Mouse (Mus musculus): ENCODE measurements around the gene Slc4a4.

Slc4a4 gene

GRCm38 (mm10) chr5:88917221-88917620, 30.6 kb downstream of the Slc4a4 start:
- no peak for DNase-seq (ENCODE audit: low read depth, low spot score)

GRCm38 (mm10) chr5:88917630-88918029, 31.0 kb downstream of the Slc4a4 start:
- DNase-seq (ENCODE audit: low read depth, low spot score): no peak

DNA sequence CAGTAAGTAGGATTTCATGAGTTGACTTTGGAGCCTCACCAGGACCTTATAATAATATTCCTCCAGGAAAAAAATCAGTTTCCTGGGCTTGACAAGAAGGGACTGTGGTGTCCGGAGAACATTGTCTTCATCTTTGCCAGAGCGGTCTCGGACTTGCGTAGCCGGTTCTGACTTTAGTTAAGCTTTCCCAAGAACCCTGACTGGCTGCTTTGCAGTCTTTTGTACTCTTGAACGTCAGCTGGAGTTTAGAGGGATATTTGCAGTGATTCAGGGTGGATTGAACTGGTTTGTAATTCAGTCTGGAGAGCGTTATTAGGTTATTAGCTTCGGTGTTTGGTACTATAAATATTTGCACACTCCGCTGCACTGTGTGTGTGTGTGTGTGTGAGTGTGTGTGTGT, 31.9 kb downstream of the Slc4a4 start:
- no peak for DNase-seq (ENCODE audit: low read depth, low spot score)

GRCm38 (mm10) chr5:88925576-88925975, 39.0 kb downstream of the Slc4a4 start:
- no peak for DNase-seq (ENCODE audit: low read depth, low spot score)

DNA sequence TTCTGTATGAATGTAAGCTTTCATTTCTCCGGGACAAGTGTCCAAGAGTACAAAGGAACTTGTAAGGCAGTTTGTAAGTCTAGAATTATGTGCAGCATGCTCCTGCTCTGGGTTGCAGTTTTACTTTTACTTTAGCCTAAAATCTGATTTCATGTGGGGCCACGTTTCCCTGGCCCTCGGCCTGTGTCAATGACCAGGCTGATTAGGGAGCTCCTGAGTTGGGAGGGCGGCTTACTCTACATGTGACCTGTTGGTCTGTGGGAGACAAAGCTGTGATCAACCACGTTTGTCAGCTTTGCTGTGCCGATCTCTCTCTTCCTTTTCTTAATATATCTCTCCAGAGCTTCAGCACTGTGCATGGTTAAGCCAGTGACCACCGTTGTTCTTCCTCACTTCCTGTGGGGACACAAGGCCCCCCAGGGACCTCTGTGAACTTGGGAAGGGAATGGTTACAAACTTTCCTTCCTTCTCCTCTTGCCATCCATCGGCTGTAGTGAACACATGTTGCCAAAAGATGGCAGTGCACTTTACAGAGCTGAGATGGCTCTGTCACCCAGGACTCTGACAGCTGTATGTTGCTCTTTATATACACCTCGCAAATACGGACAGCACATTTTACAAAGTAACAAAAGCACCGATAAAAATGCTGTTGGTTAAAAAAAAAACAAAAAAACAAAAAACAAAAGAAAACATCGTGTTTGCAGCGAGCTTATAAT, 41.7 kb downstream of the Slc4a4 start:
- peak; percentile 27 for DNase-seq (ENCODE audit: low read depth, low spot score)

DNA sequence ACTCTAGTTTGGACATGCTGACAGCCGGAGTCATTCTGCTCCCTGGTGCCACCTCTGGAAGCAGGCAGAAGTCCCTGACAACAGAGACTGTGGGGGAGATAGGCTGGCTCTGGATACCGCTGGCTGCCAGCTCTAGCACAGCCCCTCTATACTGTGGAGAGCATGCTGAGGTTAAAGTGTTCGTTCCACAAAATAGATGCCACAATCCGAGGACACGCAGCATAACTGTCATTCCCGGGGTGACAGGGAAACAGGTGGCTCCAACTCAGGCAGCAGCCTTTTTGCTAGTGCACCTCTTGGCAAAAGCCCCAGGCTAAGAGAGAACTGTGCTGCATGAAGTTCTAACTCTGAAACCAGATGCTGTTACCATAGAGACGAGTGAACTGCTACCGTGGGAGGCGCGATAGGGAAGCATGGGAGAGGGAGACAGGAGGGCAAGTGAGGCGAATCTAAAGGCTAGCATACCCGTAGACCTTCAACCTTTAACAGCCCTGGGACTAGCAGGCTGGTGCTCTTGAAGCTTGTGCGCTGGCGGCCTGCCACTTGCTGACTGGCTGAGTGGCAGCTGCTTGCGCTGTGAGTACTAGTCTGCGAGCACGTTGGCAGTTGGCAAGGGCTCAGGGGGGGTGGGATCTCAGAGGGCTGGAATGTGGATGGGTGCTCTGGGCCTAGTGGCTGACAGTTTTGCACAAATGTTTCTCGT, 42.9 kb downstream of the Slc4a4 start:
- DNase-seq (ENCODE audit: low read depth, low spot score): no peak

DNA sequence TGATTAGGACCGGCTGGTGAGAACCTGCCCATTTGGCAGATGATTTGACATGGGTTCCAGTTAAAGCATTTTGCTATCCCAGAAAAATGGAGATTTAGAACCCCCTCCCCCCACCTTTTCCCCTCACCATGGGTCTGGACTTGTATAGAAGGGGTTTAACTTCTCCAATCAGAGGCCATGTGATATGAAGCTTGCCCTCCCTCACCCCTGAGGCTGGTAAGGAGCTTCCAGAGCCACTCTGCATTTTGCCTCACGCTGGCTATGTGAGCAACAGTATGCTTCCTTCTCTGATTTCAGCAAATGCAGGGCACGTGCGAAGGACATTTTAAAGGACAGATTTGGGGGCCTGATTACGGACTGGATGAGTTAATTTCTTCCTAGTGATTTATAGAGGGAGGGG, 43.5 kb downstream of the Slc4a4 start:
- no peak for DNase-seq (ENCODE audit: low read depth, low spot score)

GRCm38 (mm10) chr5:88930611-88931010, 44.0 kb downstream of the Slc4a4 start:
- no peak for DNase-seq (ENCODE audit: low read depth, low spot score)

DNA sequence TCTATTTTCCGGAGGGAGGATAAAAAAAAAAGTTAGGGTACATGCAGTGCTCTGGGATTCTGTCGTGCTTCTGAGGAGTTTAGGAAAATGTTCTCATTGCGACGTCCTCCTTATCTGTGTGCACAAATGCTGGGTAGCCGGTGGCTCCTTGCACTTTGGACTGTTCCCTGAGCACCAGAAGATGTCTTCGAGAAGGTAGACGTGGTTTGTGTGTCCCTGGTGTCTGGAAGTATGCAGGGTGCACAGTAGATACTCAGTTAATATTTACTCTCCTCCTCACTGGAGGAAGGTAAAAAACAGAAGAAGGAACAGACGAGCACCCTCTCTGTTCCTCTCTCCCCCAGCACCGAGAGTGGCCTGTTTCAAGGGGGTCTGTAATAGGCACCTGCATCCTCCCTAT, 44.6 kb downstream of the Slc4a4 start:
- DNase-seq (ENCODE audit: low read depth, low spot score): no peak

DNA sequence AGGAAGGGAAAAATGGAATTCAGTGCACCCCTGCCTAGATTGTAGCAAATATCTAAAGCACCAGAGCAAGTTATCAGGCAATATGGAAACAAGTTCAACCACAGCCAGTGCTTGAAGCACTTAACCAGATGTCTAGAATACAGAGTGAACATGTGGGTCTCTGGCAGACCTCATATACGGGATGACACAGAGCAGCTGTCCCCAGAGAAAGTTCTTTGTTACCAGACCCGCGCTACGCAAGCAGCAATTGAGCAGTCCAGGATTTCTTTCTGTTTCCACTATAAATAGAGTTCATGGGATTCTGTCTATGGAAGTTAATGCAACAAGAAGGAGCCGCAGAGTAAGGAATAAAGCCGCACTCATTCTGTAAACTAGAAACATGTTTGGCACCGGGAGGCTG, 46.8 kb downstream of the Slc4a4 start:
- DNase-seq (ENCODE audit: low read depth, low spot score): no peak

- no peak for DNase-seq (ENCODE audit: low read depth, low spot score)
Measured at GRCm38 (mm10) chr5:88933946-88934345, 47.3 kb downstream of the Slc4a4 start.

GRCm38 (mm10) chr5:88938208-88938607, 51.6 kb downstream of the Slc4a4 start:
- DNase-seq (ENCODE audit: low read depth, low spot score): no peak

DNA sequence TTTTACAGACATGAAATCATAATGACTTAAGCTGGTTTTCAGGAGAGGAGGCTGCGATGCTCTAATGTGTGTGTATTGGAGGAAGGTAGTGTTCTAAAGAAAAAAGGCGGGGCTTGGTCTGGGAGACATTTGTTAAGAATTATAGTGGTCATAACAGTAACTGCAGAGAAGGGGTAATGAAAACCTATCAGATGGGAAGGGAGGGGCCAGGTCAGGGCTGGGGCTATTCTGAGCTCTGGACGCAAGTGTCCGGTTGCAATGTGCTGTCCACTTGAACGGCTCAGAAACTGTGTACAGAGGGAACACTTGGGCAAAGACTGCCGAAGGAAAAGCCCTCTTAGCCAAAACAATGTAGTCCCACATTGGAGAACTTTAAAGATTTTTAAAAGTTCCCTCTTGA, 52.5 kb downstream of the Slc4a4 start:
- no peak for DNase-seq (ENCODE audit: low read depth, low spot score)

GRCm38 (mm10) chr5:88939782-88940181, 53.2 kb downstream of the Slc4a4 start:
- no peak for DNase-seq (ENCODE audit: low read depth, low spot score)

- no peak for DNase-seq (ENCODE audit: low read depth, low spot score)
Measured at GRCm38 (mm10) chr5:88941905-88942304, 55.3 kb downstream of the Slc4a4 start.

GRCm38 (mm10) chr5:88945661-88946339, 59.2 kb downstream of the Slc4a4 start:
- DNase-seq (ENCODE audit: low read depth, low spot score): no peak

GRCm38 (mm10) chr5:88950337-88950736, 63.7 kb downstream of the Slc4a4 start:
- DNase-seq (ENCODE audit: low read depth, low spot score): no peak

DNA sequence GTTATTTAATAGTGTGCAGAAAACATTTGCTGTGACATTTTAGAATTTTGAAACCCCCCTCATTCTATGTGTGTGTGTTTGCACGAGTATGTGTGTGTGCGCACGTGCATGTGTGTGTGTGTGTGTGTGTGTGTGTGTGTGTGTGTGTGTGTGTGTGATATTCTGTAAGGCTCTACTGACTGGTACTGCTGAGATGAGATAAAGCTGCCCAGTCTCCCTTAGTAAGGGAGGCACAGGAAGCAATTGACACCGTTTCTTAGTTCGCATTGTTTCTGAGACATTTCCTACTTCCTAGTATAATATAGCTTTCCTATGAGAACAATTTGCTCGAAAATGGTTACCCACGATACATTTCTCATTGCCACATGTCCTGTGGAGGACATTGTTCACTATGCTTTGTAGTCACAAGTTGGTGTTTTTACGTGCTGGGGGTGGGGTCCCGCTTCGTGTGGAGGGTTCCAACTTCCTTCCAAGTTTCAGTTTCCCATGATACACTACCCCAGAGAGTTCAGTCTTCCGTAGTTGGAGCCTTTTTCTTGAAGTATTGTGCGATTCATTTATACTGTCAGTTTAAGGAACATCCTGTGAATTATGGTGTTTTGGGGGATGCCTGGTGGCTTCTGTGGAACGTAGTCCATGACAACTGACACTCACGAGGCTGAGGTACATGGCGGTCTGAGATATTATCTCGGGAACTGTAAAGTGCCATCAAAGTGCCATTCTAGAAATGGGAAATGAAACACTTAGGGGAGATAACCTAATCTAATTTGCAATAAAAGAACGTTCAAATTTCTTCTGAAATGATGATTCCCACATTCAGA, 66.3 kb downstream of the Slc4a4 start:
- peak; percentile 11 for DNase-seq (ENCODE audit: low read depth, low spot score)

GRCm38 (mm10) chr5:88957735-88958134, 71.1 kb downstream of the Slc4a4 start:
- DNase-seq (ENCODE audit: low read depth, low spot score): no peak

DNA sequence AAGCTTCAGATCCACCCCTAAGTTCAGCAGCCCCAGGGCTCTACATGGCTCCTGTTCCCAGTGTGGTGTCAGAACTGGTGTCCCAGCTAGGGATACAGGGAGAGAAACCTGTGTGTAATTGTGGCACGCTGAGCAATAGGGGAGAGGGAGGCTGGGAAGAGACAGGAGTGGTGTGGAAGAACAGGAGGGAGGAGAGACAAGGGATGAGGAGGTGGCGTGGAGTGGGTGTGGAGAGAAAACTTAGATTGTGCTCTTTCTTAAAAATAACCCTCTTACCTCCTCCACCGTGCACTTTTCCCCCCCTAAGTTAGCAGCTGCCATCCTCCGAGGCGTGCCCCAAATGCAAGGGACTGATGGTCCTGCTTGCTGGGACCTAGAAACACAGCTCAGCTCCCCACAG, 72.3 kb downstream of the Slc4a4 start:
- DNase-seq (ENCODE audit: low read depth, low spot score): no peak

- no peak for DNase-seq (ENCODE audit: low read depth, low spot score)
Measured at GRCm38 (mm10) chr5:88959412-88959811, 72.8 kb downstream of the Slc4a4 start.

Measured in CD4-positive helper T cell, adult 2 months (primary cell).